Mouse (Mus musculus) intestine, embryonic 15.5 days (tissue): Measurements from ENCODE around the gene Klhl10. TPM values are rescaled to one million over a fixed set of nuclear protein-coding genes. Genes with fewer than 3 reads are reported as not detected.
A peak's percentile ranks its signal among the peaks of the same experiment; 100 is the strongest.

ENCODE experiments used
- ATAC-seq: fragments of 200-750 bp; cut with Nextera tagmentation; 2 replicates; pipeline ENCODE4 v1.8.0; 2017; ENCODE audit warnings: moderate TSS enrichment, moderate library complexity
- H3K27ac ChIP-seq: fragments of 300-500 bp; sonication (generic); 2 replicates; pipeline ENCODE4 v1.5.1; 2015; ENCODE audit warnings: mild to moderate bottlenecking, inconsistent platforms
- H3K27me3 ChIP-seq: fragments of 300-500 bp; sonication (generic); replicated peaks from 2 replicates; pipeline ENCODE4 v1.6.1; 2015; ENCODE audit warnings: inconsistent platforms
- H3K36me3 ChIP-seq: fragments of 300-500 bp; sonication (generic); 2 replicates; pipeline ENCODE4 v1.6.1; 2015; ENCODE audit warnings: inconsistent platforms
- H3K4me1 ChIP-seq: fragments of 300-500 bp; sonication (generic); replicated peaks from 2 replicates; pipeline ENCODE4 v1.6.1; 2015; ENCODE audit warnings: inconsistent platforms
- H3K4me2 ChIP-seq: fragments of 300-500 bp; sonication (generic); replicated peaks from 2 replicates; pipeline ENCODE4 v1.6.1; 2015; ENCODE audit warnings: mild to moderate bottlenecking, inconsistent platforms
- H3K4me3 ChIP-seq: fragments of 300-500 bp; sonication (generic); replicated peaks from 2 replicates; pipeline ENCODE4 v1.5.1; 2015; ENCODE audit warnings: inconsistent platforms
- H3K9ac ChIP-seq: fragments of 300-500 bp; sonication (generic); 2 replicates; pipeline ENCODE4 v1.6.1; 2015; ENCODE audit warnings: inconsistent platforms
- H3K9me3 ChIP-seq: fragments of 300-500 bp; sonication (generic); 2 replicates; pipeline ENCODE4 v1.6.1; 2016; ENCODE audit warnings: inconsistent platforms
- WGBS: fragments of 180-500 bp; shearing (Covaris S2); methylation state at CpG from one replicate; pipeline ENCODE4 v1.1.7; 2015; 5-methylcytosine and 5-hydroxymethylcytosine counted together
- polyA plus RNA-seq: library from polyadenylated mRNA; unstranded; fragments of >200 nt; fragmentation: Nextera tagmentation; extraction: Ambion mirVana; gene quantifications from 2 replicates; pipeline ENCODE4 v1.2.1, GENCODE M21; 2015

Klhl10 gene
- polyA plus RNA-seq, 1 experiment from 2014 or later, result 0.35 TPM

DNA sequence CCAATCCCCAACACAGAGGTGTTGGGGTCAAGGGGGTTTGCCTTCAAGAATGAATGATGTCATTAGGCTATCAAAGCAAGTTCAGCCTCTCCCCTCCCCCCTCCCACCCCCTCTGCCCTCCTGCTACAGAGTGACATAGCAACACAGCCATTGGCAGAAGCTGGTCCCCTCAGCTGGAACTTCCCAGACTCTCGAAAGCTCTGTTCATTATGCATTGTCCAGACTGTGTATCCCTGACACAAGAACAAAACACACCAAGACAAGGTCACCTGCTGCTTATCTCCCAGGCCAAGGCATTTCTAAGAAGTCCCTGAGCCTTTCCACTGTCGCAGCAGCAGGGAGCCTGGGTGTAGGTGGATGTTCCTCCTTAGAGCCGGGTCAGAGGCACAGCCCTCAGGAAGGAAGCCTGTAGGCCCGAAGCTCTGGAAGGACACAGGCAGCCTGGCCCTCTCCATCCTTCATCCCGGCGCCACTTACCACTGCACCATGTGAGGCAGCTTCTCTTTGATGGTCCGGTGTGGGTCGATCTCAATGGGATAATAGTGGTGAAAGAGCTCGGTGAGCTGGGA is 6.0 kb upstream of the Klhl10 start:
- no peak overlapping the region for H3K4me3 ChIP-seq
- ATAC-seq, result no peak
- peaks cover 4% of the 10 kb centered on the region; the same call in 1 of the 2 replicates for H3K4me1 ChIP-seq
- no peak overlapping the region for H3K27ac ChIP-seq
- WGBS, result 81% methylated on average over 9 of the region's 9 CpGs
- H3K4me2 ChIP-seq, result no peak overlapping the region
- no peak overlapping the region for H3K9ac ChIP-seq
- H3K36me3 ChIP-seq, result peaks cover 9% of the 10 kb centered on the region; the same call in 1 of the 2 replicates
- H3K27me3 ChIP-seq, result no peaks in the 10 kb centered on the region
- no peaks in the 10 kb centered on the region for H3K9me3 ChIP-seq

- Histone ChIP-seq H3K9me3 (no peaks in the 10 kb centered on the region), H3K27me3 (no peaks in the 10 kb centered on the region), H3K4me3 (no peak overlapping the region), H3K27ac (no peak overlapping the region), H3K4me2 (no peak overlapping the region), H3K36me3 (peaks cover 9% of the 10 kb centered on the region; the same call in 1 of the 2 replicates), H3K4me1 (peaks cover 7% of the 10 kb centered on the region; the same call in 1 of the 2 replicates), H3K9ac (no peak overlapping the region)
- 85% methylated on average over 1 of the region's 1 CpGs for WGBS
- no peak for ATAC-seq
Measured at GRCm38 (mm10) chr11:100437901-100438300, 3.8 kb upstream of the Klhl10 start.

DNA sequence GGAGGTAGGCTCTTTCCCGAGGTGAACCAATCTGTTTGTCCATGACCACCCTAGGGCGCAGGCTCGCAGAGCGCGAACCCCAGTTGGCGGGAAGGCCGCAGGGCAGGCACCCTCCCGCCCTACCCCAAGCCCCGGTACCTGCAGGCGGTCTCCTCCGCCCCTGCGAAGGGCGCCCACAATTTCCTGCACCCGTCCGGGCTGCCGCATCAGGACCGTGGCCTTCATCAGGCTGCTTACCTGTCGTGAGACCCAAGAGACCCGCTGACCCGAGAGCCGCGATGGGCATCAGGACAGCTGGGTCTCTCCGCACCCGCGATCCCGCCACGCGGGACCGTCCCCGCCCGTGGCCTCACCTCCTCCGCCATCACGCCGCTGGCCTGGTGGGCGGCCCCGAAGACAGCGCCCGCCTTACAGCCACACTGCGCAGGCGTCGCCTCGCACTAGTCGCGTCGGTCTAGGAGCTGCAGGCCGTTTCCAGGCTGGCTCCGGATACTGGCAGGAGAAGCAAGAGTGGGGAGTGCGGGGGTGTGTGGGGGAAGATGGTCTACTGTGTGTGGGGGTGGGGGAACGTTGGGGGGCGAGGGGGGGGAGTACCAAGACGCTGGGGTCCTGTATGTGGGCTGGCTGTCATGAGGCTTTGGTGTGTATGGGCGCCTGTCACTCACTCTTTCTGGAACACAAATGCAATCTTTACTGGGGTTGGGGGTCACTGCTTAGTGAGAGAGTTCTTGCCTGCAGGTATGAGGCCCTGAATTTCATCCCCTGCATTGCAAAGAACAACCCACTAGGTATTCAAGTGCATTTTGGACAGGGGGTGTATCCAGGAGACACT is 810 bp upstream of the Klhl10 start:
- peak overlapping the region; percentile 82 for H3K4me2 ChIP-seq
- H3K36me3 ChIP-seq, result peaks cover 3% of the 10 kb centered on the region; the same call in 1 of the 2 replicates
- no peaks in the 10 kb centered on the region for H3K27me3 ChIP-seq
- peak overlapping the region; percentile 83 for H3K4me3 ChIP-seq
- H3K4me1 ChIP-seq, result peaks cover 7% of the 10 kb centered on the region; the same call in 1 of the 2 replicates
- 2% methylated on average over 52 of the region's 52 CpGs for WGBS
- peak overlapping the region; percentile 48; the same call in 1 of the 2 replicates for H3K27ac ChIP-seq
- no peaks in the 10 kb centered on the region for H3K9me3 ChIP-seq
- peak; percentile 97 for ATAC-seq
- H3K9ac ChIP-seq, result peak overlapping the region; percentile 95

- 82% methylated on average over 6 of the region's 6 CpGs for WGBS
Measured at GRCm38 (mm10) chr11:100442625-100443024, 908 bp downstream of the Klhl10 start.

GRCm38 (mm10) chr11:100457247-100457646 is 15.5 kb downstream of the Klhl10 start:
- 67% methylated on average over 4 of the region's 4 CpGs for WGBS
- Histone ChIP-seq H3K9me3 (no peaks in the 10 kb centered on the region), H3K9ac (no peak overlapping the region)

More at GRCm38 (mm10) chr11:100442625-100443024, 908 bp downstream of the Klhl10 start:
- Histone ChIP-seq H3K27ac (no peak overlapping the region), H3K27me3 (no peaks in the 10 kb centered on the region), H3K9me3 (no peaks in the 10 kb centered on the region), H3K4me1 (peaks cover 7% of the 10 kb centered on the region; the same call in 1 of the 2 replicates), H3K4me2 (no peak overlapping the region), H3K9ac (no peak overlapping the region), H3K36me3 (no peaks in the 10 kb centered on the region), H3K4me3 (no peak overlapping the region)
- no peak for ATAC-seq

DNA sequence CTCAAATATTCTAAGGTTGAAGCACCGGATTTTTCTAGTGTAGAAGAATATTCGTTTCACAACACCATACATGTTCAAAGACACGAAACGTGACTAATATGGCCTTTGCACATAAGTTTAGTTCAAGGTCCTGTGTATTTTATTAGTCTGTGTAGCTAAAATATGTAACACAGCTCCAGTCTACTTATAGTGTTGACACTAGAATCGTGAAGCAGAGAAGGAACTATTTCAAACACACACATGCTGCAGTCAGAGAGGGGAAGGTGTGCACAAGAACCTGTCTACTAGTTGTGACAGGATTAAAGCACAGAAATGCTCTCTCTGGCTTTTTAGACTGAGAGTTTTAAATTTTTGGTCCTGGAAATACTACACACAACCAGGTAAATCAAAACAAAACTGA is 16.0 kb downstream of the Klhl10 start:
- Histone ChIP-seq H3K27ac (no peak overlapping the region), H3K4me3 (no peak overlapping the region), H3K36me3 (peaks cover 4% of the 10 kb centered on the region; the same call in 1 of the 2 replicates), H3K9ac (no peak overlapping the region), H3K4me2 (no peak overlapping the region), H3K27me3 (no peaks in the 10 kb centered on the region), H3K9me3 (no peaks in the 10 kb centered on the region), H3K4me1 (no peaks in the 10 kb centered on the region)
- no peak for ATAC-seq
- WGBS, result 82% methylated on average over 5 of the region's 5 CpGs

More at GRCm38 (mm10) chr11:100457247-100457646, 15.5 kb downstream of the Klhl10 start:
- H3K4me3 ChIP-seq, result no peak overlapping the region
- ATAC-seq, result no peak
- H3K4me1 ChIP-seq, result no peaks in the 10 kb centered on the region
- no peaks in the 10 kb centered on the region for H3K27me3 ChIP-seq
- no peak overlapping the region for H3K4me2 ChIP-seq
- H3K27ac ChIP-seq, result no peak overlapping the region
- peaks cover 4% of the 10 kb centered on the region; the same call in 1 of the 2 replicates for H3K36me3 ChIP-seq

GRCm38 (mm10) chr11:100462699-100463098 is 21.0 kb downstream of the Klhl10 start:
- Histone ChIP-seq H3K4me2 (no peak overlapping the region), H3K9ac (no peak overlapping the region), H3K27ac (no peak overlapping the region), H3K27me3 (no peaks in the 10 kb centered on the region), H3K4me1 (no peaks in the 10 kb centered on the region), H3K9me3 (no peaks in the 10 kb centered on the region), H3K4me3 (no peak overlapping the region), H3K36me3 (0 out of 2 replicates have a peak, but pooled peaks cover 4% of the 10 kb centered on the region)
- no peak for ATAC-seq
- 88% methylated on average over 10 of the region's 10 CpGs for WGBS

GRCm38 (mm10) chr11:100465229-100465792 is 23.6 kb downstream of the Klhl10 start:
- WGBS, result 84% methylated on average over 1 of the region's 1 CpGs

DNA sequence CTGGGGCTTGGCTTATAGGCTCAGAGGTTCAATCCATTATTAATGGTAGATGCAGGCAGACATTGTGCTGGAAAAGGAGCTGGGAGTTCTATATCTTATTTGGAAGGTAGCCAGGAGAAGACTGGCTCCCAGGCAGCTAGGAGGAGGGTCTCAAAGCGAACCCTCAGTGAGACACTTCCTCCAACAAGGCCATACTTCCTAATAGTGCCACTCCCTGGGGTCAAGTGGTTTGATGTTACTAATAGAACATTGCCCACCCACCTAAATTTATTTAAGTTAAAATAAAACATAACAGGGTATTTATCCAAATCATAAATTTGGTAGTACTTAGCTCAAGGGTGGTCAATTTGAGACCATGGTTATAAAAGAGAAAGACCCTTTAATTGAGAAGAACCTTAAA is 24.1 kb downstream of the Klhl10 start:
- H3K4me2 ChIP-seq, result no peak overlapping the region
- no peaks in the 10 kb centered on the region for H3K27me3 ChIP-seq
- no peak overlapping the region for H3K9ac ChIP-seq
- WGBS, result 73% methylated on average over 1 of the region's 1 CpGs
- no peaks in the 10 kb centered on the region for H3K9me3 ChIP-seq
- H3K4me3 ChIP-seq, result no peak overlapping the region
- 0 out of 2 replicates have a peak, but pooled peaks cover 4% of the 10 kb centered on the region for H3K36me3 ChIP-seq
- no peak for ATAC-seq
- no peak overlapping the region for H3K27ac ChIP-seq
- peaks cover 4% of the 10 kb centered on the region for H3K4me1 ChIP-seq

More at GRCm38 (mm10) chr11:100465229-100465792, 23.6 kb downstream of the Klhl10 start:
- H3K4me1 ChIP-seq, result no peaks in the 10 kb centered on the region
- H3K4me3 ChIP-seq, result no peak overlapping the region
- H3K9me3 ChIP-seq, result no peaks in the 10 kb centered on the region
- H3K27ac ChIP-seq, result no peak overlapping the region
- 0 out of 2 replicates have a peak, but pooled peaks cover 4% of the 10 kb centered on the region for H3K36me3 ChIP-seq
- H3K27me3 ChIP-seq, result no peaks in the 10 kb centered on the region
- no peak overlapping the region for H3K9ac ChIP-seq
- H3K4me2 ChIP-seq, result no peak overlapping the region
- no peak for ATAC-seq

DNA sequence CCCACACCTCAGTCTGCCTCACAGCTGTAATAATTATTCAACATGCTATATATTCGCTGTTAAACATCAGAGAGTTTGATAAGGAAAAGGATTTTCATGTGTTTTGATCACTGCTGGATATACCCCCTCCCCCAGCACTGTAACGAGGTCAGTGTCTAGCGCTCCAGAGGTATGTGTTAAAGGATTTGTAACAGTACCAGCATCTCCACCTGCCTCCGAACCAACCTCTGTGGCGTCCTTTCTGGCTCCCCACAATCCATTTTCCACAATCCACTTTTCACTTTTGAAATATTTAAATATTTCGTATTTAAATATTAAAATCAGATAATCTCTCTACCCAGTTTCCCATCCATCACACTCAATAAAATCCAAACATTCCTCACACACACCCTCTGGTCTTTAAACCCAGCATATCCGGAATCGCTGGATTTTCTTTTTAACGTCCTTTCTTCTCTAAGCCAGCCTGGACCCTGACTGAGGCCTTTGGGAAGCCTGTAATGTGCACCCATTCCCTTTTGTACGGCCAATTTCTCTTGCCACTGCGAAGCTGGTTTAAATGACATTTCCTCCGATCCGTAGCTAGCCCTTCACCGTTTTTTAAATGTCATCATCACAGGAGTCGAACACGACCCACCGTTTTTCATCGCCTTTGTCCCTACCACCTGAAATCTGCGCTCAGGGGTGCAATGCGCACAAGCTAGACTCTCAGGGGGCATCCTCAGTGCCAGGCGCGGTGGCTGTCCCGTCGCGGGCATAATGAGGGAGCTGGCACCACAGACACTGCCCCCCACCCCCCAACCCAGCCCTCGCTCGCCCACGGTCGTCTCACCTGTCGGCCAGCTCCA is 29.9 kb downstream of the Klhl10 start:
- Histone ChIP-seq H3K4me3 (peak overlapping the region; percentile 96), H3K27me3 (no peaks in the 10 kb centered on the region), H3K36me3 (no peaks in the 10 kb centered on the region), H3K9ac (peak overlapping the region; percentile 91), H3K4me1 (peaks cover 10% of the 10 kb centered on the region), H3K4me2 (peak overlapping the region; percentile 84), H3K27ac (no peak overlapping the region), H3K9me3 (no peaks in the 10 kb centered on the region)
- ATAC-seq, result peak; percentile 11; the same call in 1 of the 2 replicates
- WGBS, result 4% methylated on average over 30 of the region's 30 CpGs

DNA sequence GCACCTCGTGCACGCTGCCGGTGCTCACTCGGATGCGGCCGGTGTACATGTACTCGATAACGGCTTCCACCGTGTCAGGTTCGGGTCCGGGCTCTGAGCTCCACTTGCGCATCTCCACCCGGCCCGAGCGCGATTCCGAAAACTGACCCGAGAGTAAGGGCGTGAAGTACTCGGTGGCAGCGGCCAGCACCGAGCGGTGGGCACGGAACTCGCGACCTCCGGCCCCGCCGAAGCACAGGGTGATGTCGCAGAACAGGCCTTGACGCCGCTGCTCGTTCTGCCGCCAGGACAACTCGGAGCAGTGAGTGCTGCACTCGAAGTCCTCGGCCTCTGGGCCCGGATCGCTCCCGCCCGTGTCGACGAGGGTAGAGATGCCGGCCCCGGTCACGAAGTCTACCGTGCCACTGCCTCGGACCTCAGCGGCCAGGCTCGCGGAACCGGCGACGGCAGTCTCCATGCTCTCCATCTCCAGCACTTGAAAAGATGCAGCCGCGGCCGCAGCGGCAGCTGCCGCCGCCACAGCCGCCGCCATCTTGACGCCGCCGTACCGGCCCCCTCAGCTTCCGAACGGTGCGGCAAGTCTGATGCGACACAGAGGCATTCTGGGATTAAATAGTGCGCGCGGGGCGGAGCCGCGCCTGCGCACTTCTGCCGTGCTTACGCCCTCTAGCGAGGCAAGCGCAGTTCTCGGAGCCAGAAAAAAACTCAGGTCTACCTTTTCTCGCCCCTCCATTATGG is 30.6 kb downstream of the Klhl10 start, which contains the start of gene Klhl11:
TSS of gene Klhl11 (minus strand) at position 545 of the 738 bp plus-strand sequence.
- Histone ChIP-seq H3K27ac (peak within 1 kb of the TSS; percentile 64), H3K27me3 (no peaks in the 10 kb centered on the region), H3K36me3 (peaks cover 4% of the 10 kb centered on the region), H3K9me3 (no peaks in the 10 kb centered on the region), H3K4me1 (peaks cover 10% of the 10 kb centered on the region), H3K4me3 (peak within 1 kb of the TSS; percentile 96), H3K4me2 (peak within 1 kb of the TSS; percentile 84), H3K9ac (peak within 1 kb of the TSS; percentile 91)
- peak; percentile 96 for ATAC-seq
- under 1% methylated on average over 83 of the region's 83 CpGs for WGBS
